Mouse (Mus musculus) ovary, postnatal 14 days (tissue): ENCODE measurements around the gene Atp13a2.
A peak's percentile ranks its signal among the peaks of the same experiment; 100 is the strongest.

ENCODE experiments used
- DNase-seq: peaks from one replicate; pipeline ENCODE4 v3.0.0; 2022; ENCODE audit warnings: low spot score

Gene Atp13a2

DNA sequence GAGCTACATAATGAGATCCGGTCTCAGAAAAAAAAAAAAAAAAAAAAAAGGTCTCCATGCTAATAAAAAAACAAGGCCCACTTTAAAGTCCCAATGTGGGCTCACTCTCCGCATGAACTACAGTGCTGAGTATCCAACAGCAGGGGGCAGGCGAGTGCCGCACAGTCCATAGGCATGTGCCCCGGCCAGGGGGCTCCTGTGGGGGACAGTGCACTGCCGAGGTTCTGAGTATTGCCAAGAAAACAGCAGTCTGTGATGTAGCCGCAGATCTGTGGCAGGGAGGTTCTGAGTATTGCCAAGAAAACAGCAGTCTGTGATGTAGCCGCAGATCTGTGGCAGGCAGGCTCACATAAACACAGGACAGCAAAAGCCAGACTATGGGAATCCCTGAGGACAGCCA, 58.1 kb downstream of the Atp13a2 start:
- peak; percentile 64 for DNase-seq

- no peak for DNase-seq
Measured at GRCm38 (mm10) chr4:141048810-141049475, 62.3 kb downstream of the Atp13a2 start.

GRCm38 (mm10) chr4:141049476-141049835, 62.8 kb downstream of the Atp13a2 start:
- no peak for DNase-seq

- no peak for DNase-seq
Measured at GRCm38 (mm10) chr4:141052442-141052841, 65.8 kb downstream of the Atp13a2 start.

DNA sequence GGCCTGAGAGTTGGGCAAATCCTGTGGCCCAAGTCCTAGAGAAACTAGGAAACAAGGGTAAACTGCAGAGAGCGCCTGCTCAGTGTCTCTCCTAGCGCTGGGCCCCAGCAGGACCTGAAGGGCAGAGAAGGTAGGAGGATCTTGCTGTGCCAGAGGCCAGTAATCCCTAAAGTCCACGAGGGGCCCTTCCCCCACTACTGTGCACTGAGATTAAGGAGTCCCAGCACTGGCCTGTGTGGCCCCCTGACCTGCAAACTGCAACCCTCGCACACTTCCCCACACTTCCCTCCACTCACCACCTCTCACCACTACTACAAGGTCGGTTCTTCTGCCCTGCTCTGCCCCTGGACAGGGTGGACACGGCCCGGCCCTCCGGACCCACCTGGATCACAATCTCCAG, 66.5 kb downstream of the Atp13a2 start:
- no peak for DNase-seq

GRCm38 (mm10) chr4:141053568-141054161, 67.0 kb downstream of the Atp13a2 start:
- DNase-seq: no peak
